14 mouse cellular contexts compared by ENCODE assay signal in genomic region chr3:87100911-87101310, GRCm38 (mm10).
"Had no signal": no experiment of that assay in that cellular context is flagged by ENCODE, and none has a peak within 500 bp of the region (broad histone marks: within the 10 kb centered on the region; RNA-seq: fewer than 3 reads in every experiment).

No protein-coding gene starts in this region.

- H3K4me1 ChIP-seq: liver, embryonic 12.5 days; liver, embryonic 15.5 days had no signal

- H3K9ac ChIP-seq: kidney, embryonic 15.5 days; liver, embryonic 12.5 days; liver, embryonic 15.5 days had no signal

- H3K9me3 ChIP-seq: kidney, embryonic 15.5 days; liver, embryonic 12.5 days; liver, embryonic 15.5 days had no signal

- H3K4me2 ChIP-seq: kidney, embryonic 15.5 days; liver, embryonic 12.5 days; liver, embryonic 15.5 days; midbrain, embryonic 11.5 days had no signal

- H3K27me3 ChIP-seq: kidney, embryonic 15.5 days; liver, embryonic 12.5 days; liver, embryonic 15.5 days had no signal

- H3K36me3 ChIP-seq: liver, embryonic 12.5 days; liver, embryonic 15.5 days had no signal

- H3K4me3 ChIP-seq: kidney, embryonic 15.5 days; liver, embryonic 12.5 days; liver, embryonic 15.5 days had no signal

- H3K27ac ChIP-seq: kidney, embryonic 15.5 days; liver, embryonic 12.5 days; liver, embryonic 15.5 days had no signal

- ATAC-seq: liver, embryonic 12.5 days had no signal

- DNase-seq: kidney, adult 8-10 months; kidney, postnatal 14 days; kidney, postnatal 4 days; liver; lung, adult 2 months; lung, postnatal 14 days; lung, postnatal 4 days; midbrain, embryonic 14.5 days; thymus, adult 18-20 months; thymus, postnatal 36 days had no signal
